Mouse (Mus musculus): ENCODE measurements around the gene Mical3.

DNA sequence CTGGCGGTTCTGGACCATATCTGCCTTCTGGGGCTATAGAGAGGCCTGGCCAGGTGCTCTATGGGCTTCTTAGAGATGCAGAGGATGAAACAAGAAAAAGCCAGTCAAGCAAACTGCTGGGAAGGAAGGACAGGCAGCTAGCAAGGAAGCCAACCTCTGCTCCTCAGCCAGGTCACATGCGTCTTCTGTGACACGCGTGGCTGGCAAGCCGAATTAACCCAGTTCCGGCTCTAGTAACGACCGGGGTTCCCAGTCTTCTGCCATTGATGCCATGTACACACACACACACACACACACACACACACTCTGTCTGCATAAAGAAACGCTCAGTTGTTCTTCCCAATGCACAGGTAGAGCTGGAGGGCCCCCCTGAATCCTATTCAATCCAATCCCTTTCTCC lies 75.9 kb downstream of the Mical3 start:
- TF ChIP-seq CTCF (IDR thresholded peaks at IDR 0.05; ENCODE audit: low read depth, low read length), result no peak
- TF ChIP-seq EP300 (IDR thresholded peaks at IDR 0.05; ENCODE audit: insufficient read depth, low read depth, low read length), result no peak
- TF ChIP-seq POLR2A (IDR thresholded peaks at IDR 0.05; ENCODE audit: insufficient read depth, low read length), result no peak
